Mouse (Mus musculus) E14TG2a.4 (cell line): Measurements from ENCODE around the gene Ccdc175.

ENCODE experiments used
- CTCF ChIP-seq: conservative IDR thresholded peaks from 2 replicates; pipeline ENCODE4 v1.5.1; 2014; ENCODE audit warnings: low read length
- NANOG ChIP-seq: IDR thresholded peaks from 2 replicates; pipeline ENCODE4 v1.6.1; 2014; ENCODE audit warnings: borderline replicate concordance, low read length, mixed read lengths
- POU5F1 ChIP-seq: IDR thresholded peaks from 2 replicates; pipeline ENCODE4 v1.6.1; 2014; ENCODE audit warnings: low read length, borderline replicate concordance

- no peak for TF ChIP-seq CTCF
- TF ChIP-seq NANOG, result no peak
- no peak for TF ChIP-seq POU5F1
Observed at GRCm38 (mm10) chr12:72232826-72233790, 48.3 kb upstream of the Ccdc175 start.
